Mouse (Mus musculus) embryonic facial prominence, embryonic 15.5 days (tissue): ENCODE data around the gene Mrpl46. TPM values are rescaled to one million over a fixed set of nuclear protein-coding genes. Genes with fewer than 3 reads are reported as not detected.

Source experiments
- polyA plus RNA-seq: library from polyadenylated mRNA; unstranded; fragments of >200 nt; fragmentation: Nextera tagmentation; extraction: Ambion mirVana; gene quantifications from 2 replicates; pipeline ENCODE4 v1.2.1, GENCODE M21; 2015

Gene Mrpl46
- polyA plus RNA-seq, 1 experiment from 2014 or later: 51.5 TPM

Other genes with a start within 250 kb of the Mrpl46 start
- gene Ntrk3, start 45.5 kb downstream of the Mrpl46 start, polyA plus RNA-seq: 4.0 and 6.2 TPM in 2 replicates
- gene Mrps11, start 412 bp downstream of the Mrpl46 start, polyA plus RNA-seq: 69.5 and 74.8 TPM in 2 replicates
- gene Det1, start 63.7 kb upstream of the Mrpl46 start, polyA plus RNA-seq: 16.5 and 18.1 TPM in 2 replicates
- gene Aen, start 112.3 kb upstream of the Mrpl46 start, polyA plus RNA-seq: 36.6 and 37.4 TPM in 2 replicates
- gene Isg20, start 129.9 kb upstream of the Mrpl46 start, polyA plus RNA-seq: 6.1 and 6.5 TPM in 2 replicates